9 mouse cellular contexts compared by ENCODE assay signal in genomic region chr10:63421739-63422735, GRCm38 (mm10). TPM values are rescaled to one million over a fixed set of nuclear protein-coding genes. Genes with fewer than 3 reads are reported as not detected.
DNase-seq lines count a peak whose midpoint lies in the region; ATAC-seq and TF ChIP-seq lines count a peak whose summit lies in the region.
"Had no signal": no experiment of that assay in that cellular context is flagged by ENCODE, and none has a peak within 500 bp of the region (broad histone marks: within the 10 kb centered on the region; RNA-seq: fewer than 3 reads in every experiment).

Gene Gm7075, minus strand, starts transcription at chr10:63421789.

- DNase-seq in cerebellum, adult 2 months: no peak
- no peak for DNase-seq in cerebellum, adult 9-11 months
- peak in 1 of 2 experiments; percentile 34 for DNase-seq in layer of hippocampus, adult 2 months (ENCODE audit: low spot score in 2 of 2)
- DNase-seq in layer of hippocampus, adult 9-10 months (ENCODE audit: low spot score): no peak
- DNase-seq in WW6 (ENCODE audit: low read depth, low spot score): peak; percentile 80
- DNase-seq in heart, postnatal 14 days: peak; percentile 31 to 64
- DNase-seq in testis, postnatal 14 days (ENCODE audit: low spot score): peak; percentile 58

- ATAC-seq in megakaryocyte, adult 5-6 weeks (ENCODE audit: poor library complexity, severe bottlenecking): peak; percentile 81

- TF ChIP-seq POLR2A in cerebellum, adult 2 months (IDR thresholded peaks at IDR 0.05; ENCODE audit: borderline replicate concordance, insufficient read depth, low read length): no peak

- 0 out of 2 replicates have a peak, but pooled peaks cover 2% of the 10 kb centered on the region for H3K4me1 ChIP-seq in cerebellum, adult 2 months (ENCODE audit: control insufficient read depth, insufficient read depth, low read length)

- no peaks in the 10 kb centered on the region for H3K27me3 ChIP-seq in cerebellum, adult 2 months (ENCODE audit: control insufficient read depth, insufficient read depth, low read length)

- no peak within 1 kb of the TSS for H3K27ac ChIP-seq in cerebellum, adult 2 months (ENCODE audit: insufficient read depth, low read length)
- H3K27ac ChIP-seq in layer of hippocampus, adult 2 months: no peak within 1 kb of the TSS

- peak; percentile 52 for TF ChIP-seq CTCF in cerebellum, adult 2 months (IDR thresholded peaks at IDR 0.05; ENCODE audit: borderline replicate concordance, insufficient read depth, low read depth, low read length)
- TF ChIP-seq CTCF in layer of hippocampus, adult 2 months (conservative IDR thresholded peaks at IDR 0.05): peak; percentile 70

- WGBS in cerebellum, adult 2 months: 87% methylated on average over 18 of the region's 18 CpGs

- intact Hi-C loops in heart, postnatal 14 days (cut with DNase I): loop anchor here (5.0 kb wide), 2 partner anchors 35 to 145 kb away; no protein-coding TSS in a partner anchor

- H3K4me3 ChIP-seq in cerebellum, adult 2 months (replicated peaks; ENCODE audit: insufficient read depth, low read depth, low read length): no peak within 1 kb of the TSS
- H3K4me3 ChIP-seq in layer of hippocampus, adult 2 months: no peak within 1 kb of the TSS

RNA-seq across cellular contexts. Expression of gene Gm7075, which starts in this region (rescaled TPM):
- not detected in 2 replicates for polyA plus RNA-seq in cerebellum, adult 2 months (2012; rRNA removed)
- total RNA-seq in layer of hippocampus, adult 2 months (2021): not detected
- total RNA-seq in heart, postnatal 14 days (2021): not detected
- not detected in 2 replicates for total RNA-seq in megakaryocyte, adult 5-6 weeks (2015)
- total RNA-seq in megakaryocyte, adult 5-6 weeks (2017): not detected in 2 replicates
- total RNA-seq: layer of hippocampus, adult 18-20 months had no signal

Comparison
In these comparisons a context has a peak if more than half of its experiments do, and no peak if none do; other contexts are left out.
1. Peak in DNase-seq in heart, postnatal 14 days; RNA of the gene not detected or under 1 TPM.
2. Peak in ATAC-seq in megakaryocyte, adult 5-6 weeks; RNA of the gene not detected or under 1 TPM.
3. DNase-seq: peak in WW6 (single experiment) and testis, postnatal 14 days (single experiment); none in cerebellum, adult 2 months (0 of 2), cerebellum, adult 9-11 months (single experiment) and layer of hippocampus, adult 9-10 months (single experiment).